Mouse (Mus musculus) liver, embryonic 11.5 days (tissue): ENCODE measurements around the gene Aldh1a2. TPM values are rescaled to one million over a fixed set of nuclear protein-coding genes. Genes with fewer than 3 reads are reported as not detected.

ENCODE experiments used
- ATAC-seq: fragments of 200-750 bp; cut with Nextera tagmentation; replicated peaks from 2 replicates; pipeline ENCODE4 v1.8.0; 2017; ENCODE audit warnings: moderate number of reproducible peaks, mild to moderate bottlenecking, moderate TSS enrichment, moderate library complexity; ENCODE audit not compliant: low FRiP score
- DNase-seq: peaks from one replicate; pipeline ENCODE4 v3.0.0-alpha.2; 2017; ENCODE audit warnings: low spot score
- H3K27ac ChIP-seq: fragments of 300-500 bp; sonication (generic); 2 replicates; pipeline ENCODE4 v1.5.1; 2014; ENCODE audit warnings: mild to moderate bottlenecking, low read depth, low read length, control low read depth
- H3K27me3 ChIP-seq: fragments of 300-500 bp; sonication (generic); replicated peaks from 2 replicates; pipeline ENCODE4 v1.6.1; 2014; ENCODE audit warnings: low read length, mixed read lengths; ENCODE audit not compliant: control insufficient read depth, insufficient read depth
- H3K36me3 ChIP-seq: fragments of 300-500 bp; sonication (generic); 2 replicates; pipeline ENCODE4 v1.6.1; 2014; ENCODE audit warnings: mild to moderate bottlenecking, low read length, moderate library complexity, mixed read lengths; ENCODE audit not compliant: control insufficient read depth, insufficient read depth
- H3K4me1 ChIP-seq: fragments of 300-500 bp; sonication (generic); replicated peaks from 2 replicates; pipeline ENCODE4 v1.6.1; 2014; ENCODE audit warnings: low read length, mixed read lengths; ENCODE audit not compliant: control insufficient read depth, insufficient read depth
- H3K4me2 ChIP-seq: fragments of 300-500 bp; sonication (generic); 2 replicates; pipeline ENCODE4 v1.6.1; 2014; ENCODE audit warnings: mild to moderate bottlenecking, control low read depth, moderate library complexity
- H3K4me3 ChIP-seq: fragments of 300-500 bp; sonication (generic); 2 replicates; pipeline ENCODE4 v1.5.1; 2014; ENCODE audit warnings: low read depth, low read length, control low read depth
- H3K9ac ChIP-seq: fragments of 300-500 bp; sonication (generic); 2 replicates; pipeline ENCODE4 v1.6.1; 2014; ENCODE audit warnings: low read depth, low read length, control low read depth
- H3K9me3 ChIP-seq: fragments of 300-500 bp; sonication (generic); 2 replicates; pipeline ENCODE4 v1.6.1; 2016; ENCODE audit warnings: low read length, inconsistent platforms, mixed read lengths; ENCODE audit not compliant: control insufficient read depth
- WGBS: fragments of 180-500 bp; shearing (Covaris S2); extraction: QIAGEN DNeasy Blood & Tissue Kit; methylation state at CpG from one replicate; pipeline ENCODE4 v1.1.7; 2014; 5-methylcytosine and 5-hydroxymethylcytosine counted together
- polyA plus RNA-seq: library from polyadenylated mRNA; unstranded; fragments of >200 nt; fragmentation: Nextera tagmentation; extraction: Ambion mirVana; gene quantifications from 2 replicates; pipeline ENCODE4 v1.2.1, GENCODE M21; 2014

Aldh1a2 gene
- polyA plus RNA-seq, 1 experiment from 2014 or later, result 19.6 TPM

DNA sequence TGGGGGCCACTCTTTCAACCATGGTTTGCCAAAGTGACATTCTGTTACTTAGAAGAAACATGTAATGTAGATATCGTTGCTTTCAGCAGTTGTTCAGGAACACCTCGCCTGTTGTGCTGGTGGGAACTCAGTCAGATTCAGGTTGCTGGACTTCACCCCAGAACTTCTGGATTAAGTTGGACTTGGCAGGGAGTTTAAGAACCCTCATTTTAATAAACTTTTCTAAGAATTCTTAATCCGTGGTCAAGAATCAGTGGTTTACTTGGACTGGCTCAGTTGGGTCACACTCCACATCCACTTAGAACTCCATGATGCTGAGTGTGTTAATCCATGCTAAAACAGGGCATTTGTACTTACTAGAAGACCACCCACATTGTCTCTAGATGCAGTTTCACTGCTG is 54.6 kb downstream of the Aldh1a2 start:
- no peaks in the 10 kb centered on the region for H3K36me3 ChIP-seq
- no peak overlapping the region for H3K9ac ChIP-seq
- no peaks in the 10 kb centered on the region for H3K4me1 ChIP-seq
- no peaks in the 10 kb centered on the region for H3K27me3 ChIP-seq
- DNase-seq (no peak), ATAC-seq (no peak)
- no peak overlapping the region for H3K4me2 ChIP-seq
- WGBS, result 77% methylated on average over 3 of the region's 3 CpGs
- no peaks in the 10 kb centered on the region for H3K9me3 ChIP-seq
- no peak overlapping the region for H3K4me3 ChIP-seq
- no peak overlapping the region for H3K27ac ChIP-seq

DNA sequence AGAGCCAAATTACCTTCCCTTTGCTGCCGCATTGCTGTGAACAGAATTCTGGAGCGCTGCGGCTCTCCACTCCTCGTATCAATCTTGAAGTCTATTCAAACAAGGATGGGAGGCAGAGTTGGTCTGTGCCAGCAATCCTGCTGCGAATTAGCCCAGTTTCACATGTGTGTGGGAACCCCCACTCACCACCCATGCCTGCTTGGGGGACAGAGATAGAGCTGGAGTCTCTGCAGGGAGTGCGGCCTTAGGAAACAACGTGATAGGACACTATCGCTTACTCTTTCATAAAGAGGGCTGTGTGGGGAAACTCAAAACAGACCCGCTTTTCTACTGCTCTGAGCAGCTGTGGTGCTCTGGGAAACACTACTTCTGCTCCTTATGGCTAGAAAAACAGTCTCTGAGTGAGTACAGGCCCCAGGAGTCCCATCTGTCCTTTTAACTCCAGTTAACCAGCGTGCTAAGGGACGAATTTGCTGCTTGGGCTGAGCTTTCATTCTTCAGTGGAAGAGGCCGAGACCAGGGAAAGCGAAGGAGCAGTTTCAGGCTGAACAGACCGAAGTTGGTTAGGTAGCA is 60.6 kb downstream of the Aldh1a2 start:
- DNase-seq (no peak), ATAC-seq (no peak)
- WGBS, result 73% methylated on average over 14 of the region's 14 CpGs

DNA sequence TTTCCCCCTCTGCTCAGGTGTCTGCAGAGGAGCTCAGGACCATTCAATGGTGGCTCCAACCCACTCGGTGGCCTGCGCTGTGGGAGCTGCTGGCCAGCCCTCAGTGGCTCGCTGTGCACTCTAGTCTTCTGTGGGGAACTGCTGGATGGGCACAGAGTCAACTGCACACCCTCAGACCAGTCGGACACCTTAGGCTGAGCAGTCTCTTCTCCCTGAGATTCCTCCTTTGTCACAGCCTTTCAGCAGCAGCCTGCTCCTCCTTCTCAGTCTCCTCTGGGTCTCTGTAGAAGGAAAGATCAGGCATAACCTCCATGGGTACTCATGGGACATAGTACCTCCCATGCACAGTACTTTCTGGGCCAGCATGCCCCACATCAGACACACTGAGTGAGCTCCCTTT is 63.2 kb downstream of the Aldh1a2 start:
- DNase-seq (no peak), ATAC-seq (no peak)
- no peaks in the 10 kb centered on the region for H3K4me1 ChIP-seq
- H3K4me3 ChIP-seq, result no peak overlapping the region
- 85% methylated on average over 4 of the region's 4 CpGs for whole genome bisulfite sequencing
- H3K4me2 ChIP-seq, result no peak overlapping the region
- no peak overlapping the region for H3K9ac ChIP-seq
- H3K36me3 ChIP-seq, result no peaks in the 10 kb centered on the region
- H3K27ac ChIP-seq, result no peak overlapping the region
- H3K9me3 ChIP-seq, result no peaks in the 10 kb centered on the region
- no peaks in the 10 kb centered on the region for H3K27me3 ChIP-seq

More for the DNA sequence above, 60.6 kb downstream of the Aldh1a2 start:
- no peaks in the 10 kb centered on the region for H3K4me1 ChIP-seq
- no peak overlapping the region for H3K27ac ChIP-seq
- no peaks in the 10 kb centered on the region for H3K36me3 ChIP-seq
- H3K9me3 ChIP-seq, result no peaks in the 10 kb centered on the region
- no peak overlapping the region for H3K4me2 ChIP-seq
- no peak overlapping the region for H3K4me3 ChIP-seq
- no peak overlapping the region for H3K9ac ChIP-seq
- H3K27me3 ChIP-seq, result no peaks in the 10 kb centered on the region

GRCm38 (mm10) chr9:71283156-71283555 is 67.6 kb downstream of the Aldh1a2 start:
- Histone ChIP-seq H3K4me1 (no peaks in the 10 kb centered on the region), H3K27me3 (no peaks in the 10 kb centered on the region), H3K4me3 (no peak overlapping the region), H3K27ac (no peak overlapping the region), H3K4me2 (no peak overlapping the region), H3K36me3 (no peaks in the 10 kb centered on the region), H3K9ac (no peak overlapping the region), H3K9me3 (no peaks in the 10 kb centered on the region)
- DNase-seq (no peak), ATAC-seq (no peak)
- 75% methylated on average over 7 of the region's 7 CpGs for WGBS

GRCm38 (mm10) chr9:71285231-71285630 is 69.6 kb downstream of the Aldh1a2 start:
- Histone ChIP-seq H3K4me3 (no peak overlapping the region), H3K4me2 (no peak overlapping the region), H3K9ac (no peak overlapping the region), H3K9me3 (no peaks in the 10 kb centered on the region), H3K4me1 (no peaks in the 10 kb centered on the region), H3K27ac (no peak overlapping the region), H3K36me3 (no peaks in the 10 kb centered on the region), H3K27me3 (no peaks in the 10 kb centered on the region)
- DNase-seq, result no peak
- ATAC-seq, result no peak
- 90% methylated on average over 3 of the region's 3 CpGs for WGBS

GRCm38 (mm10) chr9:71286420-71286819 is 70.8 kb downstream of the Aldh1a2 start:
- Histone ChIP-seq H3K9ac (no peak overlapping the region), H3K4me1 (no peaks in the 10 kb centered on the region), H3K36me3 (no peaks in the 10 kb centered on the region), H3K4me2 (no peak overlapping the region), H3K27me3 (no peaks in the 10 kb centered on the region), H3K27ac (no peak overlapping the region), H3K9me3 (no peaks in the 10 kb centered on the region), H3K4me3 (no peak overlapping the region)
- WGBS, result 79% methylated on average over 9 of the region's 9 CpGs
- no peak for DNase-seq
- no peak for ATAC-seq

DNA sequence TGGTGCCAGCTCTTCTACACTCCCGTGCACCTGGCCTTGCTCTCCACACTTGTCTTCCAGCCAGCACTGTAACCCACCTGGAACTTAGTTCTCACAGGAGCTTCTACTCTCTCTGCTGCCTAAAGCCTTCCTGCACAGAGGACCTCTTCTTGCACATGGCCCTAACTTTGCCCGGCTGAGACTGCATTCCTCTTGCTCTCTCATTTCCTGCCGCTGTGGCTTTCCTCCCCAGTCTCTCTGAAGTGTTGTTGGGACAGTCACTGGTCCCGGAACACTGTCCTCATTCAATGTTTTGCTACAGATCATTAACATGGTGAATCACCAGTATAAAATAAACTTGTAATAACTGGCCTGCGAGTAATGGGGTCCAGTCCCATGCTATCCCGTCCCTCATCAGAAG is 73.1 kb downstream of the Aldh1a2 start:
- Histone ChIP-seq H3K9me3 (no peaks in the 10 kb centered on the region), H3K4me2 (no peak overlapping the region), H3K9ac (no peak overlapping the region), H3K27ac (no peak overlapping the region), H3K27me3 (no peaks in the 10 kb centered on the region), H3K4me1 (no peaks in the 10 kb centered on the region), H3K36me3 (no peaks in the 10 kb centered on the region), H3K4me3 (no peak overlapping the region)
- no peak for DNase-seq
- no peak for ATAC-seq
- WGBS, result 61% methylated on average over 6 of the region's 6 CpGs

GRCm38 (mm10) chr9:71289810-71290209 is 74.2 kb downstream of the Aldh1a2 start:
- Histone ChIP-seq H3K4me1 (no peaks in the 10 kb centered on the region), H3K36me3 (no peaks in the 10 kb centered on the region), H3K9me3 (no peaks in the 10 kb centered on the region), H3K4me3 (no peak overlapping the region), H3K4me2 (no peak overlapping the region), H3K27me3 (no peaks in the 10 kb centered on the region), H3K9ac (no peak overlapping the region), H3K27ac (no peak overlapping the region)
- WGBS, result 72% methylated on average over 3 of the region's 3 CpGs
- ATAC-seq (no peak), DNase-seq (no peak)

DNA sequence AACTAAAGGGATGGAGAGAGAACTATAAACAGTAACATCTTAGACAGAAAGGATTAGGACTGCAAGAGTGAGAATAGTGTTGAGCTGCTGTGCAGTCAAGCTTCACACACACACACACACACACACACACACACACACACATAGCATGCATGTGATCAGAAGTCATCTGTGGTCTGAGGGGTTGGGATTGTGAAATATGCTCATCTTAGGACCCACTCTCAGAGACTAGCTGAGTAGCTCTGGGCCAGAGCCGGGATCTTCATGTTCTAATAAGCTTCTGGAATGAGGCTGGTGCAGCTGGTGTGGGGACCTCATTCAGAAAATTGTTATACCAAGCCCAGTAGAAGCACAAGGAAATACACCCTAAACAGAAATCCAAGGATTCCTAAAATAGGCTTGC is 75.1 kb downstream of the Aldh1a2 start:
- H3K36me3 ChIP-seq, result no peaks in the 10 kb centered on the region
- no peaks in the 10 kb centered on the region for H3K4me1 ChIP-seq
- no peaks in the 10 kb centered on the region for H3K9me3 ChIP-seq
- 78% methylated on average over 1 of the region's 1 CpGs for WGBS
- H3K4me3 ChIP-seq, result no peak overlapping the region
- ATAC-seq (no peak), DNase-seq (no peak)
- H3K27ac ChIP-seq, result no peak overlapping the region
- H3K4me2 ChIP-seq, result no peak overlapping the region
- H3K9ac ChIP-seq, result no peak overlapping the region
- H3K27me3 ChIP-seq, result no peaks in the 10 kb centered on the region
